In genomic region chr5:100992365-100992764, GRCm38 (mm10) we compare ENCODE assay signal across 13 mouse cellular contexts.
DNase-seq lines count a peak whose midpoint lies in the region; TF ChIP-seq lines count a peak whose summit lies in the region.
"Had no signal": no experiment of that assay in that cellular context is flagged by ENCODE, and none has a peak within 500 bp of the region (broad histone marks: within the 10 kb centered on the region; RNA-seq: fewer than 3 reads in every experiment).

No protein-coding gene starts in this region.

- 0 out of 2 replicates have a peak, but pooled peaks have one; percentile 8 for TF ChIP-seq CTCF in E14TG2a.4 (conservative IDR thresholded peaks at IDR 0.05; ENCODE audit: low read length)

- no peaks in the 10 kb centered on the region for H3K9me3 ChIP-seq in E14TG2a.4 (ENCODE audit: low read length)
- H3K9me3 ChIP-seq: embryonic facial prominence, embryonic 15.5 days; heart, embryonic 12.5 days; liver, embryonic 12.5 days; midbrain, embryonic 12.5 days had no signal

- no peaks in the 10 kb centered on the region for H3K36me3 ChIP-seq in E14TG2a.4 (ENCODE audit: insufficient read depth, low read length)
- H3K36me3 ChIP-seq: embryonic facial prominence, embryonic 15.5 days; heart, embryonic 12.5 days; liver, embryonic 12.5 days; midbrain, embryonic 12.5 days had no signal

- no peaks in the 10 kb centered on the region for H3K27me3 ChIP-seq in E14TG2a.4 (ENCODE audit: insufficient read depth, low read length)
- H3K27me3 ChIP-seq: embryonic facial prominence, embryonic 15.5 days; heart, embryonic 12.5 days; liver, embryonic 12.5 days had no signal

- DNase-seq in embryo, embryonic 10.5 days (ENCODE audit: low spot score): peak; percentile 16
- no peak for DNase-seq in embryo, embryonic 11 days
- peak; percentile 19 for DNase-seq in kidney, postnatal 10 days
- DNase-seq in kidney, adult 18-20 months: no peak
- peak; percentile 4 for DNase-seq in naive thymus-derived CD4-positive, alpha-beta T cell, adult 2 months (ENCODE audit: low read depth)
- DNase-seq in T-cell, adult 2 months (ENCODE audit: low spot score): no peak
- no peak for DNase-seq in adrenal gland, adult 2 months
- DNase-seq: lung, adult 2 months had no signal

- H3K4me3 ChIP-seq in E14TG2a.4 (replicated peaks; ENCODE audit: low read length): no peak overlapping the region
- H3K4me3 ChIP-seq: embryonic facial prominence, embryonic 15.5 days; heart, embryonic 12.5 days; liver, embryonic 12.5 days; midbrain, embryonic 12.5 days had no signal

- H3K4me1 ChIP-seq in E14TG2a.4 (replicated peaks; ENCODE audit: low read depth, low read length): no peaks in the 10 kb centered on the region
- H3K4me1 ChIP-seq: embryonic facial prominence, embryonic 15.5 days; heart, embryonic 12.5 days; liver, embryonic 12.5 days; midbrain, embryonic 12.5 days had no signal

Comparison
In these comparisons a context has a peak if more than half of its experiments do, and no peak if none do; other contexts are left out.
1. DNase-seq: peak in embryo, embryonic 10.5 days (single experiment), kidney, postnatal 10 days (single experiment) and naive thymus-derived CD4-positive, alpha-beta T cell, adult 2 months (single experiment); none in embryo, embryonic 11 days (single experiment), kidney, adult 18-20 months (single experiment), T-cell, adult 2 months (single experiment) and adrenal gland, adult 2 months (single experiment).